Mouse (Mus musculus) megakaryocyte, adult 5-6 weeks (primary cell): ENCODE results near the gene Irx4. TPM values are rescaled to one million over a fixed set of nuclear protein-coding genes. Genes with fewer than 3 reads are reported as not detected.

Source experiments
- ATAC-seq: 2 replicates; pipeline ENCODE4 v1.8.0; 2016; ENCODE audit warnings: mild to moderate bottlenecking, inconsistent platforms; ENCODE audit not compliant: poor library complexity, severe bottlenecking
- total RNA-seq, 2 experiments: library from RNA; stranded (forward) in 1 of 2; stranded (reverse) in 1 of 2; fragments of 153-499, 151-499 nt in 1 of 2; fragments of 221-1000, 200-1000 nt in 1 of 2; gene quantifications; 2 replicates each; pipeline versions ENCODE4 v1.2.3 to v1.2.4; 2015 to 2017

Irx4 gene
- total RNA-seq (2015) (not detected in 2 replicates), total RNA-seq (2017) (not detected in 2 replicates)

- ATAC-seq, result no peak
Measured at GRCm38 (mm10) chr13:73260354-73261035, at the start of gene Irx4. Gene Irx4 (plus strand): TSS chr13:73260479.

- ATAC-seq, result no peak
Measured at GRCm38 (mm10) chr13:73214301-73214700, 46.0 kb upstream of the Irx4 start.

GRCm38 (mm10) chr13:73236461-73236860, 23.8 kb upstream of the Irx4 start:
- no peak for ATAC-seq

GRCm38 (mm10) chr13:73239191-73239746, 21.0 kb upstream of the Irx4 start:
- ATAC-seq, result no peak

DNA sequence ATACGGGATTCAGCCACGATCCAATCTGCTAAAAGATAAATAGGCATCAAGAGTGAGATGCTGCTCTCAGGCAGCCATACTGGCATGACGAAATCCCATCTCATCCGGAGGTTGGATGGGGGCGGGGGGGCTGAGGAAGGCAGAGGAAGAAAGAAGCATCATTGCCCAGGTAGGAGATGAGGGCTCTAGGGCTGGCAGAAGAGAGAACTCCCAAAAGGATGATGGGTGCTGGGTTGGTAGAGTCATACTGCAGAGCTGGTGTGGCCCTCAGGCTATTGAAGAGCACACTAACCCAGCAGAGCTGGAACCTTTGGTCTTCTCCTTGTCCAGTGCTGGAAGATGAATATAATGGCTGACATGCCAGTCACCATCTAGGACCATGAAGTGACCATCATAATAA, 17.7 kb upstream of the Irx4 start:
- no peak for ATAC-seq

- ATAC-seq, result no peak
Measured at GRCm38 (mm10) chr13:73246961-73247360, 13.3 kb upstream of the Irx4 start.

DNA sequence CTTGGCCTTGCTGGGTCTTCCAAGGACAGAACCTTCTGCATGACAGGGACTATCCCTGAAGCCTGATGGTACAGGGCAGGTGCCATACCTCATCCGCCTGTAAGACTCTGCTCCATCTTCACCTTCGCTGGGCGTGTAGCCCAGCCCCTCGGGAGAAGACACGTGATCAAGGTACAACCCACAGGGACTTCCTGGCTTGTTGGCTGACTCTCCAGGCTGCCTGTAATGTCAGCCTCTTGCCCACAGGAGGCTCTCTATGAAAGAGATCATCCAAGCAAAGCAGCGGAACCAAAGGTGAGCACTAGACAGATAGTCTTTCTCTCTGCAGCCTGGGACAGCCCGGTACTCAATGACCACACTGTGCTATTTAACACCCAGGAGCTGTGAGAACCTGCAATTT, 9.1 kb upstream of the Irx4 start:
- ATAC-seq, result no peak

GRCm38 (mm10) chr13:73252022-73252421, 8.3 kb upstream of the Irx4 start:
- no peak for ATAC-seq

DNA sequence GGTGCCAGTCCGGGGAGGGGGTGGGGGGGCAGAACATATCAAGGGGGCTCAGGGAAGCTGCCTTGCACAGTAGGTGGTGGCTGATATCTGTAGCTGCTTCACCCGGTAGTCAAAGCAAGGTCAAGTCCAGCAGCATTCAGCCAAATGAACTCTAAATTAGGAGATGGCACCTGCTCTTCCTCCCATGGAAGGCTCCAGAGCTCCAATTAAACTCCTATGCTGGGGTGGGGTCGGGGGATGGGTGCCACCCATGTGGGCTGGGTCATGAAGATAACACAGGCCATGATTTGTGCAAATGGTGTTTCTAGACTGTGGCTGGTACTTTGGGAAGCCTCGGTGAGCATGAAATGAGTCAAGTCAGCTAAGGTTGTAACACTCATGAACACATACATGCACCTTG, 1.9 kb upstream of the Irx4 start:
- ATAC-seq, result no peak

DNA sequence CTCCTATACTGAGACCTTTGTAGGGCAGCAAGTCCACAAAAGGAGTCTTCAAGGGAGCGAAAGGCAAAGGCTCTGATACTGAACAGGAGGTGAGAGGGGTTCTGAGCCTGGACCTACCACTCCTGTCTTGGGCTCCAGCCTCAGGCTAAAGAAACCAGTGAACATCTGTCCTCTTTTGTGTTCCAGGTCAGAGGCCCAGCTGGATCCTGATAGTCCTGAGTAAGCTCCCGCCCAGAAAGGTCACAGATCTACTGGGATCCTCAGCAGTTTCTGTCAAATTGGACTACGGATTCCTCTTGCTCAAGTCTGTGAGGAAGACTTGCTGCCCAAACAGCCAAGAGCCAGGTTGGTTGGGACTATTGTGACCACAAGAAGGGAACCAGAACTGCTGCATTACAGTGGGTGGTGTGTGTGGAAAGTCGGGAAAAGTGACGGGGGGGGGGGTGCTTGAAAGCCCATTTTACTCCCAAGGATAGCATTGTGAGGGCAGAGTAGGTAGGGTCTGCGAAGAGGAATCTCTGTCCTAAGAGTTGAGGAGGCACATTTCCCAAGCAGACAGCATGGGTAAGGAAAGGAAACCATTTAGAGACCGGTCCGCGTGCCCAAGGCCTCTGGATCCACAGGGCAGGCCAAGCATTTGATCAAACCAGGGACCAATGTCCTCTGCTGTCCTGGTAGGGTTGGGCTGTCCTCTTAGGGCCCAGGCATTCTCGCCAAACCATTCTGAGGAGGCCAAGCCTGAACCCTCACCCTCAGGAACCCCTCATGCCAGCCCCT, 514 bp upstream of the Irx4 start:
- no peak for ATAC-seq

DNA sequence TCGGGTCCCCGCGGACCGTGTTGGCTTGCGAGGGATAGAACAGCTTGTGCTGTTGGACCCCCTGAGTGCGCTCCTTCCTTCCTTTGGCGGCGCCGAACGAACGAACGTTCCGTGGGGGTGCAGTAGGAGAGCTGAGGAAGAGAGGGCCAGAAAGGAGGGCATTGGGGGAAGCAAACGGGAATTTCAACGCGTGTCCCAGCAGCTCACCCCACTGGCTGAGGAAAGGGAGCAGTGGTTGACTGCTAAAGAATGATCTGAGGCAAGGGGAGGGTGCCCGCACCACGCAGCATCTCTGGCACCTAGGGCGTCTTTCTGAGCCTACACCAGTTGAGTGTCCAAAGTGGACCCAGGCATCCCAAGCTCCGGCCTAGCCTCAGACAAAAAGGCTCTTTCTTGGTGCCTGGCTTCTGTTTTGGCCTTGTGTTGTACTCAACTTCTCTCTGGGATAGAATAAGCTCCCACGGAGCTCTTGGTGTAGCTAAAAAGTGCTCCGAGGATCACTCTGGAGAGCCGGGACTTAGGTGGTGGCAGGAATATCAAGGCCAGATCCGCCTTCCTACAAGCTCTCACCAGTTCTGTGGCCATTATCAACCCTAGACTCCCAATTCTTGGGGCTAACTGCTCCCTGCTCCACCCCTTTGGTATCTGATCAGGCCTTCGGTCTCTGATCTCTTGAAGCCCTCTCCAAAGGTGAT, 904 bp downstream of the Irx4 start:
- ATAC-seq, result no peak

GRCm38 (mm10) chr13:73261881-73262280, 1.6 kb downstream of the Irx4 start:
- no peak for ATAC-seq

- ATAC-seq, result no peak
Measured at GRCm38 (mm10) chr13:73262336-73263127, 2.3 kb downstream of the Irx4 start.

GRCm38 (mm10) chr13:73263128-73263971, 3.1 kb downstream of the Irx4 start:
- ATAC-seq, result no peak

- no peak for ATAC-seq
Measured at GRCm38 (mm10) chr13:73264166-73264735, 4.0 kb downstream of the Irx4 start.

DNA sequence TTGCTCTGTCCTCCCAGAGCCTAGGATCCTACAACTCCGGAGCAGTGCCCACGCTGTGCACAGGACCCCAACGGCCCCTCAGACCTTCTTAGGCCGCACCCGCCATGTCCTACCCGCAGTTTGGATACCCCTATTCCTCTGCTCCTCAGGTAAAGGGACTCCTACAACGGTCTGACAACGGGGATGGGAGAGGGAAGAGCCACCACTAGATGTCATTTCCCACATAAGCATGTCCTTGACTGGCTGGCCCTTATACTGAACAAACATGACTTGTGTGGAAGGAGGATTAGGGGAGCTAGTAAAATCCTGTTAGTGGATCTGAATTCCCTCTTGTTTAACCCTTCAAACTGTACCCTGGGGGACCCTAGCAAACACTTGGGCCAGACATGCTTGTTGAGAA, 4.6 kb downstream of the Irx4 start:
- no peak for ATAC-seq

GRCm38 (mm10) chr13:73265442-73265841, 5.2 kb downstream of the Irx4 start:
- ATAC-seq, result no peak

DNA sequence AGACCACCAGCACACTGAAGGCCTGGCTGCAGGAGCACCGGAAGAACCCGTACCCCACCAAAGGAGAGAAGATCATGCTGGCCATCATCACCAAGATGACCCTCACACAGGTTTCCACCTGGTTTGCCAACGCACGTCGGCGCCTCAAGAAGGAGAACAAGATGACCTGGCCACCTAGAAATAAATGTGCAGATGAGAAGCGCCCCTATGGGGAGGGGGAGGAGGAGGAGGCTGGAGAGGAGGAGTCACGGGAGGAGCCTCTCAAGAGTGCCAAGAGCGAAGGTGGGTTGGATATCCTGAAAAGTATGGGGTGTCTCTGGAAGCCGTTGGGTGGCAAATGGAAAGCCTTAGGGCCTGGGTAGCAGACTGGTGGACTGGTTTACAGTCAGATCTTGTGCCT, 7.3 kb downstream of the Irx4 start:
- ATAC-seq, result no peak

DNA sequence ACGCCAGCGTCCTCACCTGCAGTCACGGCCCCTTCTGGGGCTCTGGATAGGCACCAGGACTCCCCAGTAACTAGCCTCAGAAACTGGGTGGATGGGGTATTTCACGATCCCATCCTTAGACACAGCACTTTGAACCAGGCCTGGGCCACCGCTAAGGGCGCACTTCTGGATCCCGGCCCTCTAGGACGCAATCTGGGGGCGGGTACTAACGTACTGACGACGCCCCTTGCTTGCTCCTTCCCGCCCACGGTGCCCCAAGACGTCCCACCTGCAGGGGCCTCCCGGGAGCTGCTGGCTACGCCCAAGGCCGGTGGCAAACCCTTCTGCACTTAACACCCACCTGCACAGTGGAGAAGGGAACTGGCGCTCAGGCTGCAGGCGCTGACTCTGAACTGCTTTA, 8.4 kb downstream of the Irx4 start:
- no peak for ATAC-seq
